Mouse (Mus musculus) liver, embryonic 14.5 days (tissue): ENCODE results near the gene Prdm16. TPM values are rescaled to one million over a fixed set of nuclear protein-coding genes. Genes with fewer than 3 reads are reported as not detected.

Experiments used
- ATAC-seq: fragments of 200-750 bp; cut with Nextera tagmentation; 2 replicates; pipeline ENCODE4 v1.8.0; 2017; ENCODE audit warnings: moderate number of reproducible peaks, mild to moderate bottlenecking, moderate library complexity; ENCODE audit not compliant: insufficient read depth
- DNase-seq, 3 experiments: peaks; one replicate each; pipeline ENCODE4 v3.0.0-alpha.2; 2012 to 2013; ENCODE audit warnings: low read depth in 3 of 3, low spot score in 3 of 3
- H3K27ac ChIP-seq: fragments of 300-500 bp; sonication (generic); 2 replicates; pipeline ENCODE4 v1.5.1; 2014; ENCODE audit warnings: moderate library complexity, mild to moderate bottlenecking, control low read depth, inconsistent platforms
- H3K27me3 ChIP-seq: fragments of 300-500 bp; sonication (generic); 2 replicates; pipeline ENCODE4 v1.6.1; 2014; ENCODE audit warnings: mild to moderate bottlenecking, low read length, moderate library complexity; ENCODE audit not compliant: control insufficient read depth, insufficient read depth
- H3K36me3 ChIP-seq: fragments of 300-500 bp; sonication (generic); replicated peaks from 2 replicates; pipeline ENCODE4 v1.6.1; 2014; ENCODE audit warnings: low read depth; ENCODE audit not compliant: control insufficient read depth, insufficient read depth
- H3K4me1 ChIP-seq, 2 experiments: fragments of 200-500 bp in 1 of 2; fragments of 300-500 bp in 1 of 2; sonication (generic) in 1 of 2; replicated peaks; 2 replicates each; pipeline ENCODE4 v1.6.1; 2012 to 2014; ENCODE audit warnings: antibody characterized with exemption in 1 of 2, inconsistent platforms in 1 of 2, low read length in 1 of 2; ENCODE audit not compliant: control insufficient read depth in 2 of 2, insufficient read depth in 2 of 2
- H3K4me2 ChIP-seq: fragments of 300-500 bp; sonication (generic); 2 replicates; pipeline ENCODE4 v1.6.1; 2014; ENCODE audit warnings: low read depth, mild to moderate bottlenecking, control low read depth, moderate library complexity
- H3K4me3 ChIP-seq, 2 experiments: fragments of 200-500 bp in 1 of 2; fragments of 300-500 bp in 1 of 2; sonication (generic) in 1 of 2; 2 replicates each; pipeline ENCODE4 v1.5.1; 2012 to 2014; ENCODE audit warnings: low read depth in 2 of 2, low read length in 2 of 2, mild to moderate bottlenecking in 2 of 2, control low read depth in 1 of 2, inconsistent platforms in 1 of 2, moderate library complexity in 1 of 2; ENCODE audit not compliant: insufficient read depth in 1 of 2
- H3K9ac ChIP-seq: fragments of 300-500 bp; sonication (generic); replicated peaks from 2 replicates; pipeline ENCODE4 v1.6.1; 2014; ENCODE audit warnings: mild to moderate bottlenecking, control low read depth, moderate library complexity
- H3K9me3 ChIP-seq: fragments of 300-500 bp; sonication (generic); 2 replicates; pipeline ENCODE4 v1.6.1; 2016; ENCODE audit warnings: low read length, mixed read lengths; ENCODE audit not compliant: control insufficient read depth
- CTCF ChIP-seq: IDR thresholded peaks from 2 replicates; pipeline ENCODE4 v1.5.1; 2016; ENCODE audit warnings: antibody characterized with exemption, low read depth, control low read depth
- EP300 ChIP-seq: IDR thresholded peaks from 2 replicates; pipeline ENCODE4 v1.6.1; 2016; ENCODE audit warnings: antibody characterized with exemption, low read depth
- WGBS: fragments of 180-500 bp; shearing (Covaris S2); extraction: QIAGEN DNeasy Blood & Tissue Kit; methylation state at CpG from one replicate; pipeline ENCODE4 v1.1.7; 2014; ENCODE audit not compliant: insufficient replicate concordance; 5-methylcytosine and 5-hydroxymethylcytosine counted together
- polyA plus RNA-seq, 2 experiments: library from polyadenylated mRNA; depleted of rRNA in 1 of 2; stranded (reverse) in 1 of 2; unstranded in 1 of 2; fragments of >200 nt; fragmentation: Nextera tagmentation in 1 of 2; extraction: Ambion mirVana in 1 of 2; gene quantifications; 2 replicates each; pipeline versions ENCODE4 v1.2.1 to v1.2.3; 2012 to 2014

Prdm16 gene
- polyA plus RNA-seq, 2 experiments, result 0.70 to 0.86 TPM

DNA sequence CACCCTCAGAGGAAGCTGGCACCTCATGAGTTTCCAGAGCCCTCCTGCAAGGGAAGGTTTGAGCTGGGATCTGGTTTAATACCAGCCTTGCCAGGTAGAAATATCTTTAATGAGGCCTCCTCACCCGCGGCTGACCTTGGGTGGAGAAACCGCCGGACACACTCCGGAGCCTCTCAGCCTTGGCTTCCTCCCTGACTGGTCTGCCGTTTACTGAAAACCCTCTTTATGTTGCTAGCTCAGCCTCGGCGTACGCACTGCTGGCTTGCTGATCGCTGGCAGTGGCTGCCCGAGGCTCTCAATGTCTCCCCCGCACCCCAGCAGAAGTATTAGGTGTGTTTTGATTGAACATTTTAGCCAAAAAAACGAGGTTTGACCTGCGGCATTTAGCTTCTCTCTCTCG is 156.5 kb downstream of the Prdm16 start:
- WGBS, result 62% methylated on average over 15 of the region's 15 CpGs
- no peak for TF ChIP-seq CTCF

DNA sequence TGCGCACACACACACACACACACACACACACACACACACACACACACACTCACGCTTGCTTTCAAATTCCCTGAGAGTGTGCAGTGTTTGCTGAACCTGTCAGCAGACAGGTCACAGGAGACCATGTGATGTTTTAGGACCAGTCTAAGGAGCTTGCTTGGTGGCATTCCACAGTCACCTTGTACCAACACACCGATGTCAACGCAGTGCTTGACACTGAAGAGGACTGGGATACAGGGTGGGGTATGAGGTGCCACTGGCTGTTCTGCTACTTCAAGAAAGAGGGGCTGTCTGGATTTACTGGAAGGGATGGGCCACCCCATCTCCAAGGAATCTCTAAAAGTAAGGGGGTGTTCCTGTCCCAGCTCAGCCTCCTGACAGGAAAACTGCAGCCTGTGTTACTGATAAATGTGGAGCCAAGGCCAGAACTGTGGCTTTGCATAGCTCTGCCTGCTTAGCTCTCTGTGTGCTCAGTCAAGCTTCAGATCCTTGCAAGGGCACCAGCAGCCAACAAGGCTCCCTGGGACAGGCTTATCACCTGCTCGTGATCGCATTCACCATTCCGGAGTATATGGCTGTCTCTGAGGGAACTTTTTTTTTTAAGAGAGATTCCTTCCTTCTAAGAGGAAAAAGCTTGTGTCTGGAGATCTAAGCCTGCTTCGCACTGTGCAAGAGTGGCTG is 157.6 kb downstream of the Prdm16 start:
- DNase-seq (no peak), ATAC-seq (no peak)
- Histone ChIP-seq H3K36me3 (no peaks in the 10 kb centered on the region), H3K27me3 (no peaks in the 10 kb centered on the region), H3K4me3 (no peak overlapping the region), H3K4me2 (no peak overlapping the region), H3K9me3 (no peaks in the 10 kb centered on the region), H3K27ac (no peak overlapping the region), H3K4me1 (no peaks in the 10 kb centered on the region; a peak in 1 of 4 replicates), H3K9ac (no peak overlapping the region)
- WGBS, result 65% methylated on average over 8 of the region's 8 CpGs
- TF ChIP-seq CTCF (no peak), EP300 (no peak)

More for the DNA sequence above, 156.5 kb downstream of the Prdm16 start:
- no peak for ATAC-seq
- Histone ChIP-seq H3K4me3 (no peak overlapping the region), H3K27me3 (no peaks in the 10 kb centered on the region), H3K36me3 (no peaks in the 10 kb centered on the region), H3K9ac (no peak overlapping the region), H3K4me1 (no peaks in the 10 kb centered on the region; a peak in 1 of 4 replicates), H3K27ac (no peak overlapping the region), H3K4me2 (no peak overlapping the region), H3K9me3 (no peaks in the 10 kb centered on the region)
- DNase-seq, result no peak

DNA sequence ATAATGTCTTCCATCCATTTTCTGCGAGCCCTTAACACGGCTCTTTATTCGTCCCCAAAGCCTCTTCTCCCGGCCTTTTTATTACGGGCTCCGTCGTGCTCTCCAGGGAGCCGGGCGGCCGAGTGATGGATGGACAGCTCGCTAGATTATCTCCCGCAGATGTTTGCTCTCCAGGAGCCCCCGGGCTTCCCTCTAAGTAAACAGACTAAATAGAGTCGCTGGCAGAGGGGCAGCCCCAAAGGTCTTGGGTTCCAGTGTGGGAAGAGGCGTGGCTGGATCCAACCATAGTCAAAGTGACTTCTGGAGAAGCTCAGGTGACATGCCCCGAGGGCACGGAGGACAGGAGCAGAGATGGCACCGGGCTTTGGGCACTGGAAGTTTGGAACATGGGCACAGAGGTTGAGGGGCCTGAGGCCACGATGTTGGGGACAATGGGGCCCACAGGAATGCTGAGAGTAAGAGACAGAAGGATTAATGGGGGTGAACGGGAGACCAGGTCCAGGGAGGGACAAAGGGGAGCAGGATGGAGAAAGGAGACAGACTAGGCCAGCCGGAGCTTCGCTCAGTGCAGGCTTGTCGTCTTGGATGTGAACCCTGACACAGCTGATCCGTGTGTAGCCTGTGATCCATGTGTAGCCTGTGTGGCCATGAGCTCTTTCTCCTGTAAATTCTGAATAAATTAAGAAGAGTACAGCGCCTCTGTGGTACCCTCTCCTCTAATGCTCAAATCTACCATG is 162.9 kb downstream of the Prdm16 start:
- Histone ChIP-seq H3K9ac (no peak overlapping the region), H3K4me3 (no peak overlapping the region), H3K36me3 (no peaks in the 10 kb centered on the region), H3K4me2 (no peak overlapping the region), H3K9me3 (no peaks in the 10 kb centered on the region), H3K27me3 (no peaks in the 10 kb centered on the region), H3K27ac (no peak overlapping the region), H3K4me1 (peaks cover 0 to 4% of the 10 kb centered on the region in 2 experiments; a peak in 1 of 4 replicates)
- DNase-seq, result no peak
- TF ChIP-seq CTCF (no peak), EP300 (no peak)
- no peak for ATAC-seq
- WGBS, result 29% methylated on average over 25 of the region's 25 CpGs

DNA sequence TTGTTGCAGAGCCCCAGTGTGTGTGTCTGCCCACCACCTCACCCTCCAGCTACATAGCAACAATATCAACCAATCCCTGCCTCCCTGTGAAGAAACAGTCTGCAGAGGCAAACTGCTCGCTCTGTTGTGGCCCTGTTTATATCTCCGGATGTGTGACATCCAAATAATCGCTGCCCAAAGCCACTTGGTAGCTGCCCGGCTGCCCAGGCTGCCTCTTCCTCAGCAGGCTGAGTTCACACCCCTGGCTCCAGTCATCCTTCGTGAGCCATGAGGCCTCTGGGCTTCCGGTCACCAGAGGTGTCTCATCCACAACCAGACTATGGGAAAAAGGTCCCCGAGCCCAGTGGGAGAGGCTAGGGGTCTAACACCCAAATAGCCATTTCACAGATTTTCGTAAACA is 164.1 kb downstream of the Prdm16 start:
- TF ChIP-seq CTCF (no peak), EP300 (no peak)
- no peak for DNase-seq
- Histone ChIP-seq H3K9me3 (no peaks in the 10 kb centered on the region), H3K4me2 (no peak overlapping the region), H3K9ac (no peak overlapping the region), H3K4me1 (peaks cover 0 to 4% of the 10 kb centered on the region in 2 experiments; a peak in 1 of 4 replicates), H3K27me3 (no peaks in the 10 kb centered on the region), H3K36me3 (no peaks in the 10 kb centered on the region), H3K27ac (no peak overlapping the region), H3K4me3 (no peak overlapping the region)
- 27% methylated on average over 8 of the region's 8 CpGs for whole genome bisulfite sequencing
- no peak for ATAC-seq

DNA sequence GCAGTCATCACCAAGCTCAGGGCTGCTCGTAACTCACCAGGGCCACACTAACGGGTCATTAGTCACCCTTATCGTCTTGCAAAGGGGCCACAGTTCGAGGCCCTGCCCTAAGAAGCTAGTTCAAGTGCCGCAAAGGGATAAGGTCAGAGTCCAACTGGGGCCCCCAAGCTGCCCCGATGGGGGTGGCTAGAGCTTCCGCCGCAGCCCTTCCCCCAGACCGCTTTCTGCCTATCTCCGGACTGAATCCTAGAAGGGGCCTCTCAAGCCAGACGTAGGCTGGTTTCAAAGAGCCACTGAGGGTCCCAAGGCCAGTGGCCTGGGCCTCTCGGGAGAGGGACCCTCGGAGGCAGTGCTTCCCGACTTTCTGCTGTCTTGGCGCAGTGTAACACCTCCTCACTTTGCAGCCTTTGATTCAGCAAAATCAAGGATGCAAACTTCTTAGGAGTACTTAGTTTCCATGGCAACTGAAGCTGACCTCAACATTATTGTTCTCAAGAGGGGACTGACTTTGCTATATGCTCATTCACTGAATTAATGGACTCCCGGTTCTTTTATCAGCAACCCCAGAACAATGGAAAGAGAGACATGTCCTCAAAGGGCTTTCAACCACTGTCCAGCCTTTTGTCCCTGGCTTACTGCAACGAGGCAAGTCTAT is 165.1 kb downstream of the Prdm16 start:
- H3K9me3 ChIP-seq, result no peaks in the 10 kb centered on the region
- no peaks in the 10 kb centered on the region for H3K27me3 ChIP-seq
- peaks cover 0 to 4% of the 10 kb centered on the region in 2 experiments; a peak in 1 of 4 replicates for H3K4me1 ChIP-seq
- H3K27ac ChIP-seq, result no peak overlapping the region
- TF ChIP-seq EP300 (no peak), CTCF (no peak)
- no peak overlapping the region for H3K4me3 ChIP-seq
- 23% methylated on average over 17 of the region's 17 CpGs for WGBS
- DNase-seq (no peak), ATAC-seq (no peak)
- no peaks in the 10 kb centered on the region for H3K36me3 ChIP-seq
- no peak overlapping the region for H3K4me2 ChIP-seq
- H3K9ac ChIP-seq, result no peak overlapping the region
